Mouse (Mus musculus): ENCODE measurements at regions not wholly inside any gene's neighbourhood (a gene's known extent, or its start where the extent isn't known, plus 50 kb on each side); places are given as distances from the start of the nearest gene placed in this dataset.
A peak's percentile ranks its signal among the peaks of the same experiment; 100 is the strongest.

GRCm38 (mm10) chr5:103374162-103374561 lies 50.8 kb upstream of the Ptpn13 start:
- H3K9me3 ChIP-seq = no peaks in the 10 kb centered on the region
- no peak overlapping the region for H3K9ac ChIP-seq
- WGBS = 87% methylated on average over 6 of the region's 6 CpGs
- no peaks in the 10 kb centered on the region; the same call in 1 of the 2 replicates for H3K27me3 ChIP-seq (replicated peaks)
- H3K36me3 ChIP-seq (replicated peaks) = no peaks in the 10 kb centered on the region
- 0 out of 2 replicates have a peak, but pooled peaks cover 3% of the 10 kb centered on the region for H3K4me1 ChIP-seq
- no peak overlapping the region for H3K27ac ChIP-seq
- no peak for ATAC-seq (replicated peaks)
- no peak overlapping the region for H3K4me2 ChIP-seq
- H3K4me3 ChIP-seq = no peak overlapping the region

DNA sequence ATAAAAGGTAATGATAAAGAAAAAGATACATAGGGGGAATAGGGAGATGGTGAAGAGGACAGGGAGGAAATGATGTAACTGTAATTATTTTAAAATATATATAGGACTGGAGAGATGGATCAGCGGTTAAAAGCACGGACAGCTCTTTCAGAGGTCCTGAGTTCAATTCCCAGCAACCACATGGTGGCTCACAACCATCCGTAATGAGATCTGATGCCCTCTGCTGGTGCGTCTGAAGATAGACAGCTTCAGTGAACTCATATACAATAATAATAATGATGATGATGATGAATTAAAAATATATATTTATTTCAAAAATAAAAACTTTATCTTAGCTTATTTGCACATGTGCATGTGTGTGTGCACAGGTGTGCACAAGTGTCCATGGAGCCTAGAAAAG lies 51.9 kb upstream of the Ptpn13 start:
- 92% methylated on average over 4 of the region's 4 CpGs for WGBS
- no peak for ATAC-seq (replicated peaks)
- no peaks in the 10 kb centered on the region for H3K9me3 ChIP-seq
- H3K4me3 ChIP-seq = no peak overlapping the region
- H3K9ac ChIP-seq = no peak overlapping the region
- H3K36me3 ChIP-seq (replicated peaks) = no peaks in the 10 kb centered on the region
- no peak overlapping the region for H3K27ac ChIP-seq
- 0 out of 2 replicates have a peak, but pooled peaks cover 3% of the 10 kb centered on the region for H3K4me1 ChIP-seq
- no peak overlapping the region for H3K4me2 ChIP-seq
- H3K27me3 ChIP-seq (replicated peaks) = no peaks in the 10 kb centered on the region; the same call in 1 of the 2 replicates

DNA sequence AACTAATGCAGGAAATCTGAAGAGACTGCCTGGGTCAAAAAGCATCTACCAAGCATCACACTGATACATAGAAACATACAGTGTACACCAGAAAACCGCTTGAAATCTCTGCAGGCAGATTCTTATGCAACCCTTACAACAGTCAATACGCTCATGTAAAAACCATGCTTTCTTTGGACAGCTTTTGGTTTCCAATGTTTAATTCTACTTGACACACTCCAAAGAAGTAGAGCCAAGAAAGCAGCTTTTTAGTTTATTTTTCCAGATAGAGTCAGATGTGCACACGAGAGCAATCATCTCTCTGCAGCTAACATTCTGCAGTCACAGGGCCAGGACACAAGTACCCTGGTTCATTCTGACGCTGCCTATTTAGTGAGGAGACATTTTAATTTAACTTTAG lies 54.5 kb upstream of the Ptpn13 start:
- Histone ChIP-seq H3K9ac (no peak overlapping the region), H3K4me2 (no peak overlapping the region), H3K36me3 (replicated peaks) (no peaks in the 10 kb centered on the region), H3K9me3 (no peaks in the 10 kb centered on the region), H3K27me3 (replicated peaks) (no peaks in the 10 kb centered on the region), H3K4me3 (no peak overlapping the region), H3K27ac (no peak overlapping the region), H3K4me1 (no peaks in the 10 kb centered on the region)
- 84% methylated on average over 4 of the region's 4 CpGs for WGBS
- no peak for ATAC-seq (replicated peaks)

DNA sequence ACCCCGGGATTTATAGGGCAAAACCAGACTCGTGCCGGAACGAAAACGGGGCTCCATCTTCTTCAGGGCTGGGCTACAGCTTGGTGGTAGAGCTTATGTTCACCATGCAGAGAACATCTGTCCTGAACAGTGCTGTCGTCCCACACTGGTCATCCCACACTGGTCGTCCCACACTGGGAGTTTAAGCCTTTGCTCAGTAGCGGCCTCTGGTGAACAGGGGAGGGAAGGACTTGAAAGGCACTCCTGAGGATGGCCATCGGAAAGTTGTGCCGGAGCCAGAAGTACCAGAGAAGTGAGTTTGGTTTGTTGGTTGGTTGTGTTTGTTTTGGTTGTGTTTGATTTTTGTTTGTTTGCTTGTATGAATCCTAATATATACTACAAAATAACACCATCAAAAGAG lies 56.0 kb upstream of the Ptpn13 start:
- Histone ChIP-seq H3K36me3 (replicated peaks) (no peaks in the 10 kb centered on the region), H3K27ac (no peak overlapping the region), H3K9ac (no peak overlapping the region), H3K4me2 (no peak overlapping the region), H3K4me3 (no peak overlapping the region), H3K9me3 (no peaks in the 10 kb centered on the region), H3K4me1 (no peaks in the 10 kb centered on the region), H3K27me3 (replicated peaks) (no peaks in the 10 kb centered on the region)
- ATAC-seq (replicated peaks) = no peak
- WGBS = 79% methylated on average over 10 of the region's 10 CpGs

GRCm38 (mm10) chr5:103367201-103367671 lies 57.8 kb upstream of the Ptpn13 start:
- Histone ChIP-seq H3K27ac (no peak overlapping the region), H3K27me3 (replicated peaks) (no peaks in the 10 kb centered on the region), H3K4me2 (no peak overlapping the region), H3K9ac (no peak overlapping the region), H3K9me3 (no peaks in the 10 kb centered on the region), H3K4me3 (no peak overlapping the region), H3K4me1 (no peaks in the 10 kb centered on the region), H3K36me3 (replicated peaks) (no peaks in the 10 kb centered on the region)
- no peak for ATAC-seq (replicated peaks)
- 84% methylated on average over 12 of the region's 12 CpGs for WGBS

DNA sequence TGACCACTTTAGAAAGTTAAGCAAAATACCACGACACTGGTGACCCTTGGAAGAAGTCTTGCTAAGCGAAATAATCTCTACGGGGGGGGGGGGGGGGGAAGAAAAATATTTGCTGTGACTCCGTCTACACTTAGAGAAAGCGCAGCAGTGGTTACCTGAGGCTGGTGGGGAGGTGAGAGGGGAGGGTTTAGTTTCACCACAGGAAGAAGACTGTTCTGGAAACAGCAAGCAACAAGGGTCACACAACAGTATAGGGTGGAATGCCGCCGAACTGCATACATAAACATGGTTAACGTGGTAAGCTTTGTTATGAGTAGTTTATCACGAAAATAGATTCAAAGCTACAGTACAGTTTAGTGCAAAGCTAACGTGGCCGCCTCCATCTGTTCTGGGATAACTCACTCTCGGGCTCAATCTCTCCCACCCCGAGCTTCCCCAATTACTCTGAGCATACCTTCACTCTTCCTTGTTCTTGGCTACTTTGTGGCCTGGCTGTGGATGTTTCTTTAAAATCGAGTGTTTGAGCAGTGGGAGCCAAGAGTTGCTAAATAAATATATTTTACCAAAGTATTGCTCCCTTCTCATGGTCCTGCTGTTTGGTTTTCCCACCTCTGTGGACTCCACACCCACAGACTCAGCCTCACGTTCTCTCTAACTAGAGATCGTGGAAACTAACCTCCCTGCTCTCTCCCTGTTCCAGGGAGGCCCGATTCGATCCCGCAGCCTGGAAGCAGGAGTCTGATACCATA lies 59.1 kb upstream of the Ptpn13 start:
- no peak for ATAC-seq (replicated peaks)

GRCm38 (mm10) chr5:103364791-103365699 lies 59.9 kb upstream of the Ptpn13 start:
- ATAC-seq (replicated peaks) = no peak
- no peak overlapping the region for H3K9ac ChIP-seq
- H3K4me1 ChIP-seq = no peaks in the 10 kb centered on the region
- H3K27me3 ChIP-seq (replicated peaks) = no peaks in the 10 kb centered on the region
- 81% methylated on average over 21 of the region's 21 CpGs for WGBS
- no peak overlapping the region for H3K4me3 ChIP-seq
- H3K36me3 ChIP-seq (replicated peaks) = no peaks in the 10 kb centered on the region
- no peaks in the 10 kb centered on the region for H3K9me3 ChIP-seq
- no peak overlapping the region for H3K27ac ChIP-seq
- no peak overlapping the region for H3K4me2 ChIP-seq

More for the DNA sequence above, 59.1 kb upstream of the Ptpn13 start:
- no peak overlapping the region for H3K4me3 ChIP-seq
- H3K9ac ChIP-seq = no peak overlapping the region
- WGBS = 90% methylated on average over 19 of the region's 19 CpGs
- no peaks in the 10 kb centered on the region for H3K36me3 ChIP-seq (replicated peaks)
- H3K9me3 ChIP-seq = no peaks in the 10 kb centered on the region
- H3K27me3 ChIP-seq (replicated peaks) = no peaks in the 10 kb centered on the region
- no peak overlapping the region for H3K4me2 ChIP-seq
- no peaks in the 10 kb centered on the region for H3K4me1 ChIP-seq
- H3K27ac ChIP-seq = no peak overlapping the region

- Histone ChIP-seq H3K4me3 (no peak overlapping the region), H3K9me3 (no peaks in the 10 kb centered on the region), H3K4me1 (peaks cover under 1% of the 10 kb centered on the region), H3K27me3 (replicated peaks) (no peaks in the 10 kb centered on the region), H3K9ac (no peak overlapping the region), H3K4me2 (no peak overlapping the region), H3K27ac (no peak overlapping the region), H3K36me3 (replicated peaks) (no peaks in the 10 kb centered on the region)
- 83% methylated on average over 13 of the region's 13 CpGs for WGBS
- ATAC-seq (replicated peaks) = no peak
Measured at GRCm38 (mm10) chr5:103360775-103361247, 64.2 kb upstream of the Ptpn13 start.

DNA sequence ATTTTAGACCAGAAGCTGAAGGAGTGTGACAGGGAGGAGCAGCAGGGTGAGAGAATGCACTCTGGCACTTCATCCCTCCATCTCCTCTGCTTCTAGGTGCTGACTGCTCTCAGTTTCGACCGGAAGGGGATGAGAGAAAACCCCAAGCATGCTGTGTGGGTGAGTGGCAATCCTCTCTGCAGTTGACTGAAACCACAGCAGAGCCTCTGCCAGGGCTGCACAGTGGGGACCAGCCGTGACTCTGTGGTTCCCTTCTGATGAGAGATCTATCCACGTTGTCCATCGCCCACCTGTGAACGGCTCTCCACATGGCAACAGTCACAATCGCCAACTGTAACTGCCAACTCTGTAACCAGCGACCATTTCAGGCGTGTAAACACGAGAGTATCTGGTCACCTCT lies 64.6 kb upstream of the Ptpn13 start:
- Histone ChIP-seq H3K4me3 (no peak overlapping the region), H3K27me3 (replicated peaks) (no peaks in the 10 kb centered on the region), H3K4me1 (peaks cover 5% of the 10 kb centered on the region), H3K4me2 (no peak overlapping the region), H3K9me3 (no peaks in the 10 kb centered on the region), H3K9ac (no peak overlapping the region), H3K27ac (no peak overlapping the region), H3K36me3 (replicated peaks) (no peaks in the 10 kb centered on the region)
- 86% methylated on average over 10 of the region's 10 CpGs for WGBS
- ATAC-seq (replicated peaks) = no peak

GRCm38 (mm10) chr5:103357558-103357957 lies 67.4 kb upstream of the Ptpn13 start:
- no peak overlapping the region for H3K27ac ChIP-seq
- WGBS = 75% methylated on average over 5 of the region's 5 CpGs
- H3K4me1 ChIP-seq = peaks cover 6% of the 10 kb centered on the region
- no peaks in the 10 kb centered on the region for H3K9me3 ChIP-seq
- H3K4me2 ChIP-seq = no peak overlapping the region
- H3K9ac ChIP-seq = no peak overlapping the region
- no peaks in the 10 kb centered on the region for H3K36me3 ChIP-seq (replicated peaks)
- H3K4me3 ChIP-seq = no peak overlapping the region
- H3K27me3 ChIP-seq (replicated peaks) = no peaks in the 10 kb centered on the region
- no peak for ATAC-seq (replicated peaks)

- ATAC-seq (replicated peaks) = peak; percentile 70
- no peak overlapping the region for H3K4me3 ChIP-seq
- H3K9me3 ChIP-seq = peaks cover 5% of the 10 kb centered on the region; the same call in 1 of the 2 replicates
- no peaks in the 10 kb centered on the region for H3K27me3 ChIP-seq (replicated peaks)
- H3K4me2 ChIP-seq = peak overlapping the region; percentile 49
- 61% methylated on average over 6 of the region's 6 CpGs for WGBS
- H3K4me1 ChIP-seq = peaks cover 6% of the 10 kb centered on the region
- H3K36me3 ChIP-seq (replicated peaks) = no peaks in the 10 kb centered on the region
- no peak overlapping the region for H3K9ac ChIP-seq
- no peak overlapping the region for H3K27ac ChIP-seq
Measured at GRCm38 (mm10) chr5:103356500-103356899, 68.5 kb upstream of the Ptpn13 start.

Measured in midbrain, embryonic 15.5 days (tissue).